Mouse (Mus musculus) megakaryocyte, embryonic 14.5 days (primary cell): ENCODE measurements around the gene Gm8251.

Experiments
- FLI1 ChIP-seq: IDR thresholded peaks from 2 replicates; pipeline ENCODE4 v1.6.1; 2012; ENCODE audit warnings: low read length, inconsistent platforms, mixed read lengths
- GATA1 ChIP-seq: IDR thresholded peaks from 3 replicates; pipeline ENCODE4 v1.6.1; 2012; ENCODE audit warnings: mixed read lengths, low read length, inconsistent platforms, borderline replicate concordance

DNA sequence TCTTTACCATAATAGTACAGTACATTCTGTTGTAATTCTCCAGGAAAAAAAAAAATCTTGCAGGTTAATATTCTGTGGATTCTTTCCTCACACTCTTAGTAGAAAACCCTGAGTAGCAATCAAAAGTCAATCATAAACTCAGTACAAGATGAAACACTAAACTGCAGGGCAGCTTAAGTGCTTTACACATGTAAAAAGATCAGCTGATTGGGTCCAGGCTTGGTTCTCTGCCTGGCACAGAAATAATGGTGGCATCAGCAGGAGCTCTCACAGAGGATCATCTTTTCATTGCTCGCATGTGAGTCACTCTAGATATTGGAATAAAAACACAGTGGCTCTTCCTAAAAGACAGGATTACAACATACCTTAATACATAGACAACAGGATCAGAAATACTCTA lies 34.1 kb downstream of the Gm8251 start:
- TF ChIP-seq GATA1, result no peak
- no peak for TF ChIP-seq FLI1
